Mouse (Mus musculus) cortical plate, adult 2 months (tissue): ENCODE measurements at regions not wholly inside any gene's neighbourhood (a gene's known extent, or its start where the extent isn't known, plus 50 kb on each side); places are given as distances from the start of the nearest gene placed in this dataset.

Experiments used
- CTCF ChIP-seq: fragments of 200-500 bp; IDR thresholded peaks from 2 replicates; pipeline ENCODE4 v1.5.1; 2011; ENCODE audit warnings: mild to moderate bottlenecking, control low read depth, low read length; ENCODE audit not compliant: insufficient read depth; ENCODE audit errors: extremely low read depth
- POLR2A ChIP-seq: fragments of 200-500 bp; IDR thresholded peaks from 2 replicates; pipeline ENCODE4 v1.6.1; 2011; ENCODE audit warnings: mild to moderate bottlenecking, low read length, control low read depth; ENCODE audit not compliant: insufficient read depth; ENCODE audit errors: extremely low read depth

GRCm38 (mm10) chr12:71618956-71619355 lies 211.9 kb upstream of the Daam1 start:
- TF ChIP-seq CTCF: no peak
- TF ChIP-seq POLR2A: no peak
